Mouse (Mus musculus) cerebellum, adult 11-12 months (tissue): ENCODE data around the gene Prss35.

ENCODE experiments used
- DNase-seq: peaks from one replicate; pipeline ENCODE4 v3.0.0; 2022

Gene Prss35

GRCm38 (mm10) chr9:86742959-86743911 lies at the start of gene Prss35:
Prss35 (plus strand) TSS chr9:86743649.
- no peak for DNase-seq

DNA sequence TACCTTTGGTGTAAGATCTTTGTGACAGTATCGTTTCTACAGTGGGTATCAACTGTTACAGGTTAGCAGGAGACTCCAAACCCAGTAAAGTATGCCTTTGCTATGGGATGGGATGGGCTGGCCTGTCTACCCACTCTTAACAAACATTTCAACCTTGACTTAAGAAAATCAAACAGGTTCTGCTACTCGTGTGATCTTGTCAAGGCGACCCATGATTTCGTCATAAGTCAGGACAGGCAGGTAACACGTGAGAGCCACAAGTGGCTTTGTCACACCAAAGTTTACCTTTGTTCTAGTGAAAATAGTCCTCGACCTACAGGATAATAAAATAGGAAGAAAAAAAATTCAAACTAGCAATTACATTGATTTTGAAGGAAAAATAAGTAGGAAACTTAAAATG lies 49.5 kb upstream of the Prss35 start:
- DNase-seq, result no peak

DNA sequence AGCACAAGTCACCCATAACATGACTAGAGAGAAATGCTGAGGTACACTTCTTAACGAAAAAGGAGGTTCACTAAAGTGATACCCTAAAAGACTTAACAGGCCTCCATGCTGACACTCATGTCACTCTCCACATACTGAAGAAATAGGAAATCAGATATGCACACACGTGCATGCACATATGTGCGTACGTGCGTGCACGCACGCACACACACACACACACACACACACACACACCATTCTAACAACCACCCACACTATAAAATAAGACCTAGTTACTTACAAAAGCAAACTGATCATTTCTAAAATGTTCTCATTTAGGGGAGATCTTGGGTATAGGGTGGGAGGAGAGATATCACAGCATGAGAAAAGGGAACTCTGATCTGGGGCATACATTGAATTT lies 48.8 kb upstream of the Prss35 start:
- DNase-seq, result no peak

DNA sequence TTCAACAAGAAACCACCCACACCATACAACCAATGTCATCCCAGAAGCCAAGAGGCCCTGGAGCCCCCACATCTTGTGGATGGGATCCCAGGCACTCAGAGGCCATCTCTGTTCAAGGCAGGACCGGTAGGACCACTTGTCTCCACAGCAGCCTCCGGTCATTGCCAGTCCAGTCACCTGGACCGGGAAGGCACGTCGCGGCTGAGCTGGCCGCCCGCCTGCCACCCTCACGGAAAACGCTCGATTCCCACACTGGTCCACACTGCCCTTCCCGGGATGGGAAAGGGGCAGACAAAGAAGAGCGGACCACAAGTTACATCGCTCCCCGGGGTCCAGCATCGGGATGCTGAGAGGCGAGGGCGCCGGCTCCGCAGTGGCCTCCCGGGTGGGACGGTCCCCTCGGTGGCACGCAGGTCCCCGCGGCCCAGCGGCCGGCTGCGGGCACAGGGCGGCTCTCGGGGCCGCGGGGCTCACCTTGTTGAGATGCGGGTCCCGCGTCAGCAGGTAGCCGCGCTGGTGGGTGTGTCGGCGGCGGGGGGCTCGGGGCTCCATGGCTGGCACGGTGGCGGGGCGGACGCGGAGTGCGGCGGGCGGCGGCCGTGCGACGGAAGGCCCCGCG lies 48.1 kb upstream of the Prss35 start:
- DNase-seq, result no peak

DNA sequence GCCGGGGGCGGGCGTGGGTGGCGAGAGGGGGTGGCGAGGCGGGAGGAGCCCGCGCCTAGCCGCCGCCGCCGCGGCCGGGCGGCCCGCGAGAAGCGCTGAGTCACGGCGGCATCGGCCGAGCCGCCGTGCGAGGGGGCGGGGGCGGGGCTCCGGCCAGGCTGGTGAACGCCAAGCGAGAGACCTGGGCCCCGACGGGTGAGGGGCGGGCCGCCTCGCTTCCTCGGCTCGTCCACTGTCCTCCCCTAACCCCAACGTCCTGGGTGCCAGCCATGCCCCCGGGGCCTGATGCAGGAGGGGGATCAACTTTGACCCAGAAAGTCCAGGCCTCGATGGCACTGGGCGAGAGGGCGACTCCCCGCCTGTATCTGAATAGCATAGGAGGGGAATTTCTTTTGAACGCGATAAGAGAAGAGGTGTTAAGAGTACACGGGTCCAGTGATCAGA lies 47.6 kb upstream of the Prss35 start, which contains the start of gene Me1:
TSS of gene Me1 (minus strand) at position 136 of the 444 bp plus-strand sequence.
- peak; percentile 11 for DNase-seq

- no peak for DNase-seq
Measured at GRCm38 (mm10) chr9:86701264-86701663, 42.2 kb upstream of the Prss35 start.

DNA sequence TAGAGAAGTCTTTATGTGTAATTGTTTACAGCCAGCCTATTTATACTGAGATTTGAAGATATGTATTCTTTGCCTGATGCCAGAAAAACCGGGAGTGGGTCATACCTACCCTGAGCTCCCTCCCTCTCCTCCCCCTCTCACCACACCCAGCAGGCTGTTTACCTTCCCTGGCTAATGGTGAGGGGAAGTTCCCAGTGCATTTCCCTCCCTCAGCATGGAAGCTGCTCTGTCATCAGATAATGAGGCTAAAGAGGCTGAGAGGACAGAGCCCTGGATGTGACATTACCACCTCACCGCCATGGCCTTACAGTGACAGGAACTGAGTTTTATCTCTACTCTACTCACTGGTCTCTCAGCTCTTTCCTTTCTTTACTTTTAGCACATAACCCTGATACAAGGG lies 41.6 kb upstream of the Prss35 start:
- DNase-seq, result no peak

- DNase-seq, result no peak
Measured at GRCm38 (mm10) chr9:86707431-86707830, 36.0 kb upstream of the Prss35 start.

- no peak for DNase-seq
Measured at GRCm38 (mm10) chr9:86708921-86709320, 34.5 kb upstream of the Prss35 start.

DNA sequence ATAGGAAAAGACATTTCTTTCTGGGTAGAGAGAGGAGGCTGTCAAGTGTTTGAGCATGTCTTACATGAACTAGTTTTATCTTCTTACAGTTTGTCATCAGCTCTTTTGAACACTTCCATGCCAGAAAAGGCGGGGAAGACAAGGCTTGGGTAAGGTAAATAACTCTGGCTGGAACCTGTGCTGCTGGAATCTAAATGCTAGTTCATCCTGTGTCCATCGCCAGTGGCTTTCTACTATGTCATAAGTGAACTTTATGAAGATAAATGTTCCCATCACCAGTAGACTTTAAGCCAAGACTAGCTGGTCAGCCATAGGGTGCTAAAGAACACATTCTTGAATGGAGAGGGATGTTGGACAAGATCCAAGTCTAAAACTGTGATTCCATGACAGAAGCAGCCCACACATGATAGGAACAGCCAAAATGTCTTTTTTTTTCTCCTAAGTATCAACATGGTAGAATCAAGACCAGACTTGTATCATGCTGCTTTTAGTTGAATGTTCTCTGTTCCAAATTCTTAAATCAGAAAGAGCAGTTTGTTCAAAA lies 33.3 kb upstream of the Prss35 start:
- no peak for DNase-seq

DNA sequence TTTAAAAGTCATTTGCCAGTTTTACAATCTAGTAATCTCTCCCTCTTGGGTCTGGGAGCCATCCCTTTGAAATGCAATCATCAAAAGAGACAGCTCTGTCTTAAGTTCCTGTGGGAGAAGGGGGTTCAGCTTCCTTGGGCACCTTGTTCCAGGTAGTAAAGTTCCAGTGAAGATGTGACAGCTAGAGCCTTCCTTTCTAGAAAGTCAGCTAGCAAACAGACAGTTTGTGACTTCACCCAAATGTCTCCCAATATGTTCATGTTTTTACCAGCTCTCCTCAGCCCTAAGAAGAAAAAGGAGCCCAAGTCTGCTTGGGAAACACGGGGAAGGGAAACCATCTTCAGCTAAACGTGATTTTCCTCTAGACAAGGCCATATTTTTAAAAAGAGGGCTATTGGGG lies 30.8 kb upstream of the Prss35 start:
- DNase-seq, result no peak

GRCm38 (mm10) chr9:86714089-86714488 lies 29.4 kb upstream of the Prss35 start:
- DNase-seq, result no peak

GRCm38 (mm10) chr9:86716540-86716939 lies 26.9 kb upstream of the Prss35 start:
- no peak for DNase-seq

DNA sequence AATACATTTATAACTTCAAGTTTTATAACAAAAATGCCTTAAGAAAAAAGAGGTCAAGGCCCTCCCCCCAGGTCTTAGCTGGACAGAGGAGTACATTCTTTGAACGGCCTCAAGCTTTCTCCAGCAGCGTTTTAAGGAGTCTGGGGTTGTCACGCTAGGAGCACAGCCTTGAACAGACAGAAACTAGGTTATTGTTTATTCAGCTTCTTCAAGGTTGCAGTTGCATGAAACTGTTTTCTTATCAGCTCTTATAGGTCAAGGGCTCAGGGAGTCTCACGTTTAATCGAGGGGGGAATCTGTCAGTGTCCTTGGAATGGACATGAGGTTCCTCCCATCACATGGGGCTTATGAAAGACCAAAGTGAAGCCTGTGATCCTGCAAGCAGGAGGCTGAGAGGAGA lies 26.3 kb upstream of the Prss35 start:
- no peak for DNase-seq

- no peak for DNase-seq
Measured at GRCm38 (mm10) chr9:86720227-86720626, 23.2 kb upstream of the Prss35 start.

- no peak for DNase-seq
Measured at GRCm38 (mm10) chr9:86720794-86721193, 22.7 kb upstream of the Prss35 start.

DNA sequence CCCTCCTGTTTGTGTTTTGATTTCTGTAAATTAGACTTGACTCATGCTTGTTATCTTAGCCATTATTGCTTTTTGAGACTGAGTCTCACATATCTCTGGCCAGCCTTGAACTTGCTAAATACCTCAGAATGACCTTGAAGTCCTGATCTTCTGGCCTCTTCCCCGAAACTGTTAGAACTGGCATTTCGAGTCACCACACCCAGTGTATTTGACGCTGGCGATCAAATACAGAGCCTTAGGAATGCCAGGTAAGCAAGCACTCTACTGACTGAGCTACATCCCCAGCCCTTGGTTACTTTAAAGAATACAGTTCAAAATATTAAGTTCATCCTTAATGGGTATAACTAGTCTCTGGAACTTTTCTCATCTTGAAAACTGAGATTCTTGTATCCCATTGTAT lies 18.4 kb upstream of the Prss35 start:
- DNase-seq, result no peak

DNA sequence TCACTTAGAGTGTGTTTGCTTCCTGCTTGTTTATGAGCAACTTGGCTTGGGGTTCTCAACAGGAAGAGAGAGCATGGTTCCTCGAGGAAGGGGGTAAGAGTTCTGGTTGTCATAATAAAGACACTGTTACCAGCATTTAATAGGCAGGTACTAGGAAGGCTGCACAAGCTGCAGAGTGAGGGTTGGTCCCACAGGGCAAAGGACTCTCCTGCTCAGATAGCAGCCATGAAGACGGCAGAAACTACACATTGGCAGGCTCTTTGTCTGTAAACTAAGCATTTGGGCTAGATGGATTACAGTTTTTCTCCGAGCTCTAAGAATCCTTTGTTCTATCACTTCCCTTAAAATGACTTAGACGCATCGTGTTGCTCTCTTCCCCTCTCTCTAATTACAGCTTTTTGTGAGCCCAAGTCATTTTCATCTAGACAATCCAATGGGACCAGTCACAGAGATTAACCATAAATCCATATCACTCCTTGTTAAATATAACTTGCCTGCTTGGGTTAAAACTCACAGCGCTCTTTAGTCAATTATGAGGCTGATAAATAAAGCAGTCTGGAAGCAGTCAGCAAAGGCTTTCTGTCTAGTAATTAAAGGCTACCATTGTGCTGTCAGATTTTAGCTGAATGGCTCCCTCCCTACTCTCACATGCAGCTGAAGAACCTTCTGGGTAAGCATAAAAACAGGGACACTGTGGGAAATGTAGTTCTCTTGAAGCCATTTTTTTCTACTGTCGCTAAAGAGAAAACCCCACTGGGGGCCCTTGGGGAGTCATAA lies 17.7 kb upstream of the Prss35 start:
- no peak for DNase-seq

GRCm38 (mm10) chr9:86726381-86726720 lies 17.1 kb upstream of the Prss35 start:
- DNase-seq, result no peak

DNA sequence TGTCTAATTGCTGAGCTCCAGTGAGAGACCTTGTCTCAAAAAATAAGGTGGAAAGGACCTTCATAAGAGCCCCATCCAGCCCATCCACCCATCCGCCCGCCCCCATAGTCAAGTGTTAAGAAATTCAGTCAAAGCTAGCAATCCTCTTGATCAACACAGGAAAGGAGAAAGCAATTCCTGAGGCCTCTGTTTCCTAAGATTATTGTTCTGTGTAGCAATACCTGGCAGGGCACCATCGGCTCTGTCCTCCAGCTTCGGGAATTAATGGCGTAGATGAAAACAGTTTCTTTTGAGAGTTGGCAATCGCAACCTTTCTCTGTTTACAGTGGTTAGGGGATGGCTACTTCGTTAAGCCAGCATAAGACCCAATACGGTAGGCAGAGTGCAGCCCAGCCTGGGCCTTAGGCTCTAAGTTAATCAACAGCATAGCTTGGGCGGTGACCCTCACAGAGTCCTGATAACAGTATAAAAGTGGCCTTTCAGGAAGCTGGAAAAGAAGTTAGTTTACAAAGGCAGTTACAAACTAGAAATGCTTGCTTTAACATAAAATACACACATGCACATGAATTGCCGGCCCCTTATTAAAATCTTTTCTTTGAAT lies 15.1 kb upstream of the Prss35 start:
- DNase-seq, result no peak

GRCm38 (mm10) chr9:86729084-86729483 lies 14.4 kb upstream of the Prss35 start:
- DNase-seq, result no peak

DNA sequence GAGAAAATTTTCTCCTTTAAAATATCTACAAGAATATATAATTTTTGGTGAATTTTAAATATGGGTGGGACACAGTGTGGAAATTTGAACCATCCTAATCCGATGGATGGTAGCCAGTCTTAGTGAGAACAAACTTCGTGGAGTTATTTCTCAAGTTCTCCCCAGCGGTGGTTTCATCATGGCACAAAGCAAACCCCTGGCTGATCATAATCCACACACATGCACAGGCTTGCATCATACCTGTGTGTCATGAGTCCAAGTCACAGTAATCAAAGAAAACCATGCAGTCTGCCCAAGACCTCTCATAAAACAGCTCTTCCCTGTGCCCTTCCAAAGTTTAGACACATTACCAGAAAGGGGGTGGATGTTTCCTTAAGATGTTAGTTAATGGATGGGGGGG lies 13.6 kb upstream of the Prss35 start:
- no peak for DNase-seq

- no peak for DNase-seq
Measured at GRCm38 (mm10) chr9:86734357-86734756, 9.1 kb upstream of the Prss35 start.
